Mouse (Mus musculus): ENCODE data around the gene Gm2916.
"Not testable (repeated sequence)": the region's sequence is repeated elsewhere in the genome, so short reads cannot be mapped to it uniquely, and the experiment has no call there.

Gene Gm2916

DNA sequence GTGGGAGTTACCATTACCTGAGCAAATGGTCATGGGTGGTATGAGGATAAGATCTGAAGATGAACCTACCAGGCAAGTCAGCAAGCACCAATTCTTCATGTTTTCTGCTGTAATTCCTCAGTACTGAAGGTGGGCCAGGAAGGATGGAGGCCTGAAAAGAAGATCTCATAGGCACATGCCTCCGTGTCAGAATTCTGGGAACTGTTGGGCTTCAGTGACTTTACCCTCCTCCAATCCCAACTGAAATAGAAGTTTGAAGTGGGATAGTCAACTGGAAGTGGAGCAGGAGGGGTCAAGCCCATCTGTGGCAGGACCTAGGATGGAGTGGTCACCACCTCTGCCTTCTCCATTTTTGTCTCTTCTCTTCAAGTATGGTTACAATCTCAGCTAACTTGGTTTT, at the start of gene Gm2916:
Gene Gm2916, plus strand, starts transcription at position 301 of the 400 bp plus-strand sequence.
- DNase-seq (ENCODE audit: low read depth in 1 of 2, low spot score in 2 of 2): not testable (repeated sequence)

GRCm38 (mm10) chr14:3845945-3846344, 38.0 kb upstream of the Gm2916 start, which contains the start of gene Gm3033:
Gene Gm3033 (plus strand): TSS chr14:3846245.
- not testable (repeated sequence) for DNase-seq (ENCODE audit: low read depth in 1 of 2, low spot score in 2 of 2)

DNA sequence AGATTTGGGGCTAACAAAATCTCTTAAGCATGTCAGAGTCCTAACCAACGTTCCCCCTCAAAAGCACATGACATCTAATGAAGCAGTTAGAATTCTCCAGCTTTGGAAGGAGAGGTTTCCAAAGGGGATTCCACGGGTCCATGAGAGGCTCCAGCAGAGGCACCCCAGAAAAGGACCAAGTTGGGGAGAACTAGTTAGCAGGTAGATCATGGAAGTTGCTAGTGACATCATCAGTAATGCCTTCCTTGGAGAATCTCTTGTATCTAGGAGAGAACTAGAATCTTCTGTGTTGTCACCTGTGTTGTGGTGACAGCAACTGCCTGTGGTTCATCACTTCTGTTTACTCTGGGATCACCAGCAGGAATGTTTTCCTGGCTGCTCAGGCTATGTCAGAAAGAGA, 47.5 kb downstream of the Gm2916 start, which contains the start of gene Gm3029:
Gene Gm3029, plus strand, starts transcription at position 301 of the 400 bp plus-strand sequence.
- not testable (repeated sequence) for DNase-seq (ENCODE audit: low read depth in 1 of 2, low spot score in 2 of 2)

DNA sequence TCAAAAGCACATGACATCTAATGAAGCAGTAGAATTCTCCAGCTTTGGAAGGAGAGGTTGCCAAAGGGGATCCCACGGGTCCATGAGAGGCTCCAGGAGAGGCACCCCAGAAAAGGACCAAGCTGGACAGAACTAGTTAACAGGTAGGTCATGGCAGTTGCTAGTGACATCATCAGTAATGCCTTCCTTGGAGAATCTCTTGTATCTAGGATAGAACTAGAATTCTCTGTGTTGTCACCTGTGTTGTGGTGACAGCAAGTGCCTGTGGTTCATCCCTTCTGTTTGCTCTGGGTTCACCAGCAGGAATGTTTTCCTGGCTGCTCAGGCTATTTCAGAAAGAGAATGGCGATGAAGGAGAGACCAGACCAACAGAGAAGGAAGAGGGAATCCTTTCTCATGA, 79.3 kb downstream of the Gm2916 start, which contains the start of gene Gm3095:
Gene Gm3095, plus strand, starts transcription at position 301 of the 400 bp plus-strand sequence.
- not testable (repeated sequence) for DNase-seq (ENCODE audit: low read depth in 1 of 2, low spot score in 2 of 2)

Measured in monocyte, adult 2 months (primary cell).